Mouse (Mus musculus) granulocyte monocyte progenitor cell, adult 5-6 weeks (primary cell): ENCODE results near the gene Lca5. TPM values are rescaled to one million over a fixed set of nuclear protein-coding genes. Genes with fewer than 3 reads are reported as not detected.

ENCODE experiments used
- total RNA-seq, 2 experiments: library from RNA; stranded (forward) in 1 of 2; stranded (reverse) in 1 of 2; fragments of 200-712, 200-1000 nt in 1 of 2; fragments of >200 nt in 1 of 2; fragmentation: Nextera tagmentation in 1 of 2; gene quantifications; 2 replicates each; pipeline ENCODE4 v1.2.3; 2014 to 2017

Gene Lca5
- total RNA-seq, 2 experiments from 2014 or later, result 0.82 TPM; not detected in 1

Other genes starting within 250 kb of the Lca5 start
- gene Sh3bgrl2, start 107.2 kb upstream of the Lca5 start, total RNA-seq (2014; fragmentation: Nextera tagmentation), result not detected in 2 replicates
- gene Sh3bgrl2, start 107.2 kb upstream of the Lca5 start, total RNA-seq (2017), result 0.09 TPM in 1 of 2 replicates, not detected in the other